Mouse (Mus musculus): ENCODE measurements around the gene Tcaf2. TPM values are rescaled to one million over a fixed set of nuclear protein-coding genes. Genes with fewer than 3 reads are reported as not detected.

The Tcaf2 gene
- total and polyA plus RNA-seq, 2 experiments = 0.18 to 0.65 TPM

GRCm38 (mm10) chr6:42616904-42617303, 28.1 kb downstream of the Tcaf2 start:
- no peak overlapping the region for H3K4me3 ChIP-seq (ENCODE audit: insufficient read depth, low read depth, low read length)

DNA sequence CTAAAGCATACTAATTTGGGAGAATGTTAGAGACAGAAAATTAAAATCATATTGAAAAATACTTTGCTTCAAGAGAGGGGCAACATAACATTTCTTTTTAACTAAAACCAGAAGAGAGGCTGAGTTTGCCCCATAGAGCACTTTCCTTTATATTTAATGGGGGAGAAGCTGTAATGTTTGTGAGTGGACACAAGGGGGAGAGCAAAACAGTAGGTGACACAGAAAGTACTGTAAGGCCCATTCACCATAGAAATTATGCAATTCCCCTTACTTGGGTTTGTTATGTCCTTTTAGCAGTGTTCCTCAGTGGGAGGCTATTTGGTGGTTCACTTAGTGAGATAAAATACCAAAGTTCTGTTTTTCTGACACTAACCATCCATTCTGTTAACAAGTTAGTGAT, 32.8 kb downstream of the Tcaf2 start:
- no peak for TF ChIP-seq POLR2A (IDR thresholded peaks at IDR 0.05; ENCODE audit: extremely low read depth, insufficient read depth, low read length)
- peak; percentile 51 for TF ChIP-seq CTCF (IDR thresholded peaks at IDR 0.05; ENCODE audit: low read depth, low read length)
- peak; percentile 25 for DNase-seq (ENCODE audit: extremely low read depth, low read depth, low spot score)

More at GRCm38 (mm10) chr6:42616904-42617303, 28.1 kb downstream of the Tcaf2 start:
- Histone ChIP-seq H3K4me1 (ENCODE audit: control insufficient read depth, insufficient read depth, low read length) (no peaks in the 10 kb centered on the region), H3K9ac (ENCODE audit: low read depth, low read length) (no peak overlapping the region), H3K36me3 (ENCODE audit: control insufficient read depth, insufficient read depth, low read length) (no peaks in the 10 kb centered on the region), H3K79me2 (ENCODE audit: control insufficient read depth, insufficient read depth, low read length) (no peaks in the 10 kb centered on the region), H3K27me3 (ENCODE audit: control insufficient read depth, insufficient read depth, low read length) (no peaks in the 10 kb centered on the region), H3K27ac (replicated peaks; ENCODE audit: insufficient read depth, low read depth, low read length) (no peak overlapping the region)
- WGBS = 91% methylated on average over 2 of the region's 2 CpGs
- no peak for DNase-seq (ENCODE audit: extremely low read depth, low read depth, low spot score)
- no peak for TF ChIP-seq POLR2A (IDR thresholded peaks at IDR 0.05; ENCODE audit: extremely low read depth, insufficient read depth, low read length)
- TF ChIP-seq CTCF (IDR thresholded peaks at IDR 0.05; ENCODE audit: low read depth, low read length) = no peak

GRCm38 (mm10) chr6:42610954-42611522, 34.0 kb downstream of the Tcaf2 start:
- no peak for TF ChIP-seq POLR2A (IDR thresholded peaks at IDR 0.05; ENCODE audit: extremely low read depth, insufficient read depth, low read length)
- TF ChIP-seq CTCF (IDR thresholded peaks at IDR 0.05; ENCODE audit: low read depth, low read length) = no peak
- H3K79me2 ChIP-seq (ENCODE audit: control insufficient read depth, insufficient read depth, low read length) = no peaks in the 10 kb centered on the region
- WGBS = 31% methylated on average over 4 of the region's 4 CpGs
- no peak overlapping the region for H3K4me3 ChIP-seq (ENCODE audit: insufficient read depth, low read depth, low read length)
- H3K27me3 ChIP-seq (ENCODE audit: control insufficient read depth, insufficient read depth, low read length) = no peaks in the 10 kb centered on the region; the same call in 1 of the 2 replicates
- no peaks in the 10 kb centered on the region for H3K4me1 ChIP-seq (ENCODE audit: control insufficient read depth, insufficient read depth, low read length)
- no peak overlapping the region for H3K9ac ChIP-seq (ENCODE audit: low read depth, low read length)
- no peak for DNase-seq (ENCODE audit: extremely low read depth, low read depth, low spot score)
- H3K27ac ChIP-seq (replicated peaks; ENCODE audit: insufficient read depth, low read depth, low read length) = no peak overlapping the region
- H3K36me3 ChIP-seq (ENCODE audit: control insufficient read depth, insufficient read depth, low read length) = no peaks in the 10 kb centered on the region

More for the DNA sequence above, 32.8 kb downstream of the Tcaf2 start:
- H3K9ac ChIP-seq (ENCODE audit: low read depth, low read length) = no peak overlapping the region
- H3K27me3 ChIP-seq (ENCODE audit: control insufficient read depth, insufficient read depth, low read length) = no peaks in the 10 kb centered on the region; the same call in 1 of the 2 replicates
- no peaks in the 10 kb centered on the region for H3K36me3 ChIP-seq (ENCODE audit: control insufficient read depth, insufficient read depth, low read length)
- no peak overlapping the region for H3K27ac ChIP-seq (replicated peaks; ENCODE audit: insufficient read depth, low read depth, low read length)
- H3K4me1 ChIP-seq (ENCODE audit: control insufficient read depth, insufficient read depth, low read length) = no peaks in the 10 kb centered on the region
- no peaks in the 10 kb centered on the region for H3K79me2 ChIP-seq (ENCODE audit: control insufficient read depth, insufficient read depth, low read length)
- H3K4me3 ChIP-seq (ENCODE audit: insufficient read depth, low read depth, low read length) = no peak overlapping the region

DNA sequence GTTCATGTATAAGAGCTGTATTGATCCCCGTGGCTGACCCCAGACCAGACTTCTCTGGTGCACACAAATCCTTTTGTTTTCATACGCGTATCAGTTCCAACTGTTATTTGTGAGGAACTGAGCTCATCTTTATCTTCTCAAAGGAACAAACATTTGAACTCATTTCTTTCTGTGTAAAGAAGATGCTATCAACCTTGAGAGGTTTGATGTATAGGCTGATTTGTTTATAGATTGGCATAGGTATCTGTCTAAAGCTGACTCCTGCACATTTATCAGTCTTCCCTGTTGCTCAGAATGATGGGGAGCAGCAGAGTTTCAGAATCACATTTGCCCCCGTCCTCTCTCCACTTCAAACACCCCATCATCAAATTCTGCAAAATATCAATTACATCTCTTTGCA, 47.5 kb downstream of the Tcaf2 start, which contains the start of gene Tcaf3:
TSS of gene Tcaf3 (minus strand) at position 101 of the 400 bp plus-strand sequence.
- Histone ChIP-seq H3K36me3 (ENCODE audit: control insufficient read depth, insufficient read depth, low read length) (no peaks in the 10 kb centered on the region), H3K4me1 (ENCODE audit: control insufficient read depth, insufficient read depth, low read length) (no peaks in the 10 kb centered on the region), H3K9ac (ENCODE audit: low read depth, low read length) (no peak within 1 kb of the TSS), H3K27me3 (ENCODE audit: control insufficient read depth, insufficient read depth, low read length) (no peaks in the 10 kb centered on the region), H3K4me3 (ENCODE audit: insufficient read depth, low read depth, low read length) (no peak within 1 kb of the TSS), H3K79me2 (ENCODE audit: control insufficient read depth, insufficient read depth, low read length) (no peaks in the 10 kb centered on the region), H3K27ac (replicated peaks; ENCODE audit: insufficient read depth, low read depth, low read length) (no peak within 1 kb of the TSS)
- TF ChIP-seq POLR2A (IDR thresholded peaks at IDR 0.05; ENCODE audit: extremely low read depth, insufficient read depth, low read length) = no peak
- TF ChIP-seq CTCF (IDR thresholded peaks at IDR 0.05; ENCODE audit: low read depth, low read length) = no peak
- WGBS = 71% methylated on average over 4 of the region's 4 CpGs
- no peak for DNase-seq (ENCODE audit: extremely low read depth, low read depth, low spot score)

- Histone ChIP-seq H3K79me2 (ENCODE audit: control insufficient read depth, insufficient read depth, low read length) (no peaks in the 10 kb centered on the region), H3K27ac (replicated peaks; ENCODE audit: insufficient read depth, low read depth, low read length) (no peak overlapping the region), H3K4me1 (ENCODE audit: control insufficient read depth, insufficient read depth, low read length) (no peaks in the 10 kb centered on the region), H3K4me3 (ENCODE audit: insufficient read depth, low read depth, low read length) (no peak overlapping the region), H3K27me3 (ENCODE audit: control insufficient read depth, insufficient read depth, low read length) (no peaks in the 10 kb centered on the region), H3K9ac (ENCODE audit: low read depth, low read length) (no peak overlapping the region), H3K36me3 (ENCODE audit: control insufficient read depth, insufficient read depth, low read length) (no peaks in the 10 kb centered on the region)
- 77% methylated on average over 17 of the region's 17 CpGs for WGBS
- no peak for DNase-seq (ENCODE audit: extremely low read depth, low read depth, low spot score)
- TF ChIP-seq CTCF (IDR thresholded peaks at IDR 0.05; ENCODE audit: low read depth, low read length) (no peak), POLR2A (IDR thresholded peaks at IDR 0.05; ENCODE audit: extremely low read depth, insufficient read depth, low read length) (no peak)
These were observed 51.7 kb downstream of the Tcaf2 start for GRCm38 (mm10) chr6:42593138-42593882.

DNA sequence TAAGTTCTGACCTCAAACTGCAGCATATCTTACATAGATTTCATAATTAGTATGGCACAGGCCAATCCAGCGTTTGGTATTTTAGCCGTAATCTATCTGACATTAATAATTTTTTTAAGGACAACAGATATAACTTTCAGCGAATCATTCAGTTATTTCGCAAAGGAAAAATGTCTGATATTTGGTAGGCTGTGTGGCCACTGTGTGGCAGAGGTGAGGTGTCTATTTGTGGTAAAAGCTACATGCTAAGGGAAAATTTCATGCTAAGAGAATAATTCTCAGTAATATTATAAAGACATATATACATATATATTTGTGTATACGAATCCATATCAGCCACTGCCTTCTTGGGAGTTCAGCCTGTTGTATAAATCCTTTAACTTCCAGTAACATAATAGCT, 58.5 kb downstream of the Tcaf2 start:
- no peaks in the 10 kb centered on the region for H3K36me3 ChIP-seq (ENCODE audit: control insufficient read depth, insufficient read depth, low read length)
- DNase-seq (ENCODE audit: extremely low read depth, low read depth, low spot score) = no peak
- 77% methylated on average over 5 of the region's 5 CpGs for WGBS
- no peaks in the 10 kb centered on the region for H3K4me1 ChIP-seq (ENCODE audit: control insufficient read depth, insufficient read depth, low read length)
- TF ChIP-seq POLR2A (IDR thresholded peaks at IDR 0.05; ENCODE audit: extremely low read depth, insufficient read depth, low read length) (no peak), CTCF (IDR thresholded peaks at IDR 0.05; ENCODE audit: low read depth, low read length) (no peak)
- H3K27me3 ChIP-seq (ENCODE audit: control insufficient read depth, insufficient read depth, low read length) = no peaks in the 10 kb centered on the region
- no peak overlapping the region for H3K4me3 ChIP-seq (ENCODE audit: insufficient read depth, low read depth, low read length)
- H3K27ac ChIP-seq (replicated peaks; ENCODE audit: insufficient read depth, low read depth, low read length) = no peak overlapping the region
- no peak overlapping the region for H3K9ac ChIP-seq (ENCODE audit: low read depth, low read length)
- H3K79me2 ChIP-seq (ENCODE audit: control insufficient read depth, insufficient read depth, low read length) = no peaks in the 10 kb centered on the region

All from liver, adult 2 months (tissue).